Mouse (Mus musculus): Measurements from ENCODE around the gene Rps5. TPM values are rescaled to one million over a fixed set of nuclear protein-coding genes. Genes with fewer than 3 reads are reported as not detected.
"Not testable (repeated sequence)": the region's sequence is repeated elsewhere in the genome, so short reads cannot be mapped to it uniquely, and the experiment has no call there.

The Rps5 gene
- polyA plus RNA-seq, 1 experiment = 2,106 TPM

- TF ChIP-seq POLR2A (IDR thresholded peaks at IDR 0.05; ENCODE audit: low read depth, low read length) (no peak), CTCF (IDR thresholded peaks at IDR 0.05; ENCODE audit: extremely low read depth, insufficient read depth, insufficient read length, insufficient replicate concordance) (no peak)
- H3K4me1 ChIP-seq (ENCODE audit: control insufficient read depth, insufficient read depth, insufficient read length) = no peaks in the 10 kb centered on the region; the same call in none of the 2 replicates
- H3K27me3 ChIP-seq (ENCODE audit: control insufficient read depth, insufficient read depth, low read length) = no peaks in the 10 kb centered on the region
- 82% methylated on average over 8 of the region's 8 CpGs for WGBS
- peaks cover 29% of the 10 kb centered on the region for H3K36me3 ChIP-seq (ENCODE audit: control insufficient read depth, insufficient read depth, low read length)
- no peak within 1 kb of the TSS for H3K4me3 ChIP-seq (ENCODE audit: extremely low read depth, insufficient read depth, insufficient read length)
- no peak within 1 kb of the TSS for H3K27ac ChIP-seq (ENCODE audit: insufficient read depth, low read length)
- no peak for DNase-seq (ENCODE audit: low read depth in 1 of 2, low spot score in 2 of 2)
These were observed 5.1 kb downstream of the Rps5 start, which contains the start of gene Rnf225 for GRCm38 (mm10) chr7:12927191-12927680. Gene Rnf225 (plus strand): TSS chr7:12927416.

GRCm38 (mm10) chr7:12927693-12928589, 5.9 kb downstream of the Rps5 start:
- WGBS = 13% methylated on average over 64 of the region's 65 CpGs
- Histone ChIP-seq H3K4me3 (ENCODE audit: extremely low read depth, insufficient read depth, insufficient read length) (no peak overlapping the region), H3K36me3 (ENCODE audit: control insufficient read depth, insufficient read depth, low read length) (peaks cover 29% of the 10 kb centered on the region), H3K4me1 (ENCODE audit: control insufficient read depth, insufficient read depth, insufficient read length) (no peaks in the 10 kb centered on the region; the same call in none of the 2 replicates), H3K27me3 (ENCODE audit: control insufficient read depth, insufficient read depth, low read length) (no peaks in the 10 kb centered on the region), H3K27ac (ENCODE audit: insufficient read depth, low read length) (no peak overlapping the region)
- TF ChIP-seq CTCF (IDR thresholded peaks at IDR 0.05; ENCODE audit: extremely low read depth, insufficient read depth, insufficient read length, insufficient replicate concordance) (no peak), POLR2A (IDR thresholded peaks at IDR 0.05; ENCODE audit: low read depth, low read length) (no peak)
- DNase-seq (ENCODE audit: low read depth in 1 of 2, low spot score in 2 of 2) = no peak

GRCm38 (mm10) chr7:12933615-12934140, 11.6 kb downstream of the Rps5 start:
- Histone ChIP-seq H3K36me3 (ENCODE audit: control insufficient read depth, insufficient read depth, low read length) (no peaks in the 10 kb centered on the region), H3K4me3 (ENCODE audit: extremely low read depth, insufficient read depth, insufficient read length) (no peak overlapping the region), H3K4me1 (ENCODE audit: control insufficient read depth, insufficient read depth, insufficient read length) (no peaks in the 10 kb centered on the region), H3K27ac (ENCODE audit: insufficient read depth, low read length) (no peak overlapping the region), H3K27me3 (ENCODE audit: control insufficient read depth, insufficient read depth, low read length) (no peaks in the 10 kb centered on the region)
- 90% methylated on average over 4 of the region's 4 CpGs for WGBS
- TF ChIP-seq CTCF (IDR thresholded peaks at IDR 0.05; ENCODE audit: extremely low read depth, insufficient read depth, insufficient read length, insufficient replicate concordance) (no peak), POLR2A (IDR thresholded peaks at IDR 0.05; ENCODE audit: low read depth, low read length) (no peak)
- no peak for DNase-seq (ENCODE audit: low read depth in 1 of 2, low spot score in 2 of 2)

- Histone ChIP-seq H3K27ac (ENCODE audit: insufficient read depth, low read length) (no peak overlapping the region), H3K36me3 (ENCODE audit: control insufficient read depth, insufficient read depth, low read length) (no peaks in the 10 kb centered on the region), H3K4me3 (ENCODE audit: extremely low read depth, insufficient read depth, insufficient read length) (no peak overlapping the region), H3K4me1 (ENCODE audit: control insufficient read depth, insufficient read depth, insufficient read length) (no peaks in the 10 kb centered on the region), H3K27me3 (ENCODE audit: control insufficient read depth, insufficient read depth, low read length) (no peaks in the 10 kb centered on the region)
- 74% methylated on average over 3 of the region's 3 CpGs for WGBS
- TF ChIP-seq CTCF (IDR thresholded peaks at IDR 0.05; ENCODE audit: extremely low read depth, insufficient read depth, insufficient read length, insufficient replicate concordance) = no peak
- TF ChIP-seq POLR2A (IDR thresholded peaks at IDR 0.05; ENCODE audit: low read depth, low read length) = no peak
- no peak for DNase-seq (ENCODE audit: low read depth in 1 of 2, low spot score in 2 of 2)
These were observed 12.7 kb downstream of the Rps5 start for GRCm38 (mm10) chr7:12934808-12935207.

GRCm38 (mm10) chr7:12937254-12937803, 15.2 kb downstream of the Rps5 start:
- not testable (repeated sequence) for H3K4me3 ChIP-seq (ENCODE audit: extremely low read depth, insufficient read depth, insufficient read length); DNase-seq (ENCODE audit: low read depth in 1 of 2, low spot score in 2 of 2); H3K27ac ChIP-seq (ENCODE audit: insufficient read depth, low read length); H3K27me3 ChIP-seq (ENCODE audit: control insufficient read depth, insufficient read depth, low read length); H3K4me1 ChIP-seq (ENCODE audit: control insufficient read depth, insufficient read depth, insufficient read length); H3K36me3 ChIP-seq (ENCODE audit: control insufficient read depth, insufficient read depth, low read length)
- 95% methylated on average over 4 of the region's 4 CpGs for WGBS

GRCm38 (mm10) chr7:12940599-12940998, 18.5 kb downstream of the Rps5 start:
- Histone ChIP-seq H3K4me1 (ENCODE audit: control insufficient read depth, insufficient read depth, insufficient read length) (no peaks in the 10 kb centered on the region), H3K36me3 (ENCODE audit: control insufficient read depth, insufficient read depth, low read length) (no peaks in the 10 kb centered on the region), H3K4me3 (ENCODE audit: extremely low read depth, insufficient read depth, insufficient read length) (no peak overlapping the region), H3K27me3 (ENCODE audit: control insufficient read depth, insufficient read depth, low read length) (no peaks in the 10 kb centered on the region), H3K27ac (ENCODE audit: insufficient read depth, low read length) (no peak overlapping the region)
- TF ChIP-seq POLR2A (IDR thresholded peaks at IDR 0.05; ENCODE audit: low read depth, low read length) = no peak
- no peak for TF ChIP-seq CTCF (IDR thresholded peaks at IDR 0.05; ENCODE audit: extremely low read depth, insufficient read depth, insufficient read length, insufficient replicate concordance)
- DNase-seq (ENCODE audit: low read depth in 1 of 2, low spot score in 2 of 2) = no peak
- WGBS = 79% methylated on average over 4 of the region's 4 CpGs
